Mouse (Mus musculus) ES-Bruce4 (cell line): ENCODE data around the gene Gm8005.
"Not testable (repeated sequence)": the region's sequence is repeated elsewhere in the genome, so short reads cannot be mapped to it uniquely, and the experiment has no call there.

Experiments used
- CTCF ChIP-seq: IDR thresholded peaks from one replicate; pipeline ENCODE4 v1.8.1; 2011; ENCODE audit warnings: low read depth, low read length
- EP300 ChIP-seq: IDR thresholded peaks from 2 replicates; pipeline ENCODE4 v1.6.1; 2011; ENCODE audit warnings: low read depth, low read length; ENCODE audit not compliant: insufficient read depth
- POLR2A ChIP-seq: IDR thresholded peaks from one replicate; pipeline ENCODE4 v1.8.1; 2011; ENCODE audit warnings: low read length; ENCODE audit not compliant: insufficient read depth

- TF ChIP-seq POLR2A, CTCF, EP300: not testable (repeated sequence)
Observed at GRCm38 (mm10) chr14:42439573-42439972, at the start of gene Gm8005.
